Mouse (Mus musculus) forebrain, embryonic 13.5 days (tissue): ENCODE measurements around the gene Fbxw11. TPM values are rescaled to one million over a fixed set of nuclear protein-coding genes. Genes with fewer than 3 reads are reported as not detected.

Source experiments
- ATAC-seq: fragments of 200-750 bp; cut with Nextera tagmentation; 2 replicates; pipeline ENCODE4 v1.8.0; 2017
- H3K27ac ChIP-seq: fragments of 300-500 bp; sonication (generic); 2 replicates; pipeline ENCODE4 v1.5.1; 2015; ENCODE audit warnings: inconsistent platforms, mild to moderate bottlenecking, moderate library complexity
- H3K27me3 ChIP-seq: fragments of 300-500 bp; sonication (generic); 2 replicates; pipeline ENCODE4 v1.6.1; 2015; ENCODE audit warnings: mild to moderate bottlenecking, inconsistent platforms
- H3K36me3 ChIP-seq: fragments of 300-500 bp; sonication (generic); 2 replicates; pipeline ENCODE4 v1.6.1; 2015; ENCODE audit warnings: mild to moderate bottlenecking, inconsistent platforms; ENCODE audit not compliant: poor library complexity, severe bottlenecking
- H3K4me1 ChIP-seq: fragments of 300-500 bp; sonication (generic); 2 replicates; pipeline ENCODE4 v1.6.1; 2015; ENCODE audit warnings: inconsistent platforms
- H3K4me2 ChIP-seq: fragments of 300-500 bp; sonication (generic); 2 replicates; pipeline ENCODE4 v1.6.1; 2015; ENCODE audit warnings: inconsistent platforms, mild to moderate bottlenecking, moderate library complexity
- H3K4me3 ChIP-seq: fragments of 300-500 bp; sonication (generic); 2 replicates; pipeline ENCODE4 v1.5.1; 2015; ENCODE audit warnings: mild to moderate bottlenecking, inconsistent platforms
- H3K9ac ChIP-seq: fragments of 300-500 bp; sonication (generic); 2 replicates; pipeline ENCODE4 v1.6.1; 2015; ENCODE audit warnings: mild to moderate bottlenecking, inconsistent platforms
- H3K9me3 ChIP-seq: fragments of 300-500 bp; sonication (generic); replicated peaks from 2 replicates; pipeline ENCODE4 v1.6.1; 2016; ENCODE audit warnings: inconsistent platforms
- WGBS: fragments of 180-500 bp; shearing (Covaris S2); methylation state at CpG from one replicate; pipeline ENCODE4 v1.1.7; 2015; 5-methylcytosine and 5-hydroxymethylcytosine counted together
- polyA plus RNA-seq: library from polyadenylated mRNA; unstranded; fragments of >200 nt; fragmentation: Nextera tagmentation; extraction: Ambion mirVana; gene quantifications from 2 replicates; pipeline ENCODE4 v1.2.1, GENCODE M21; 2015

Fbxw11 gene
- polyA plus RNA-seq, 1 experiment from 2014 or later, result 99.2 TPM

DNA sequence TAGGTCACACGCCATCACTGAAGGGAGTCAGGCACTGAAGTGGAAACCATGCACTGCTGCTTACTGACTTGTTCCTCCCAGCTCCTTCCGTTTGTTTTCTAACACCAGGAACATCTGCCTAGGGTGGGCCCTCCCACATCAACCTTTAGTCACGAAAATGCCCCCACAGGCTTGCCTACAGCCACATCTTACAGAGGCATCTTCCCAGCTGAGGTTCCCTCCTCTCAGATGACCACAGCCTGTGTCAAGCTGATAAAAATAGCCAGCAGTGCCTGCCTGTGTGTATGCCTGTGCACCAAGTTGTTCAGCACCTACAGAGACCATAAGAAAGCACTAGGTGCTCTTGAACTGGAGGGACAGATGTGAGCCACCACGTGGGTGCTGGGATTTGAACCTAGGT is 106.3 kb downstream of the Fbxw11 start:
- H3K4me3 ChIP-seq, result no peak overlapping the region
- H3K4me1 ChIP-seq, result no peaks in the 10 kb centered on the region; the same call in 1 of the 2 replicates
- no peaks in the 10 kb centered on the region for H3K9me3 ChIP-seq
- 76% methylated on average over 4 of the region's 4 CpGs for WGBS
- peaks cover 41% of the 10 kb centered on the region for H3K36me3 ChIP-seq
- no peak for ATAC-seq
- no peaks in the 10 kb centered on the region for H3K27me3 ChIP-seq
- H3K9ac ChIP-seq, result no peak overlapping the region
- no peak overlapping the region for H3K27ac ChIP-seq
- no peak overlapping the region for H3K4me2 ChIP-seq

DNA sequence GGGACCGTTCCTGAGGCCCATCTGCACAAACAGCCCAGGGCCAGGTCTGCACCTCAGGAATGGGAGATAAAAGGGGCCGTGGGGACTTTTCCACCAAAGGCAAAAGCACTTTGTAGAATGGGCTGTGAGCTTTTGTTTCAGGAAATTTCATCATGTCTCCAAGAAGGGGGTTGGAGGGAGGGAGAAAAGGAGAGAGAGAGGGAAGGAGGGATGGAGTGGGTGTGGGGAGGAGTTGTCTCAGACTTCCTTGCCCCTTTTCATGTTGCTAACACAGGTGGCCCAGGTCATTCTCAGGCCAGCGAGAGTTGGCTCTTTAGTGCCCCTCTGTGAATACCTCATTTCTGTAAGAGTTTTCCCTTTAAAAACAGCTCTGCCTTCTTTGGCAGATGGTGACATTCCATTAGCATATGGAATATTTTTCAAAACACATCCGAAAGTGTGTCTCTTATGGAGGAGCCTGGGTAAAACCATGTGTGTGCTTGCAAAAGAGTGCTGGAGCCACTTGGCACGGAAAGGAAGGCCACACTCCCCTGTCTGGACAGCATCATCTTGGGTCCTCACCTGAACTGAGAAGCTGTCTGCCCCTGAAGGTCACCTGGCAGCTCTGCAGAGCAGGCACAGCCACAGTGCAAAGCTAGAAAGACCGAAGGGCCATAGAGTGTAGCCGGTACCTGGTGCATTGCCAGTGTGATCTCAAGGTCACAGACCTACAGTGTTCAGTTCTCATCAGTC is 109.5 kb downstream of the Fbxw11 start:
- Histone ChIP-seq H3K4me3 (no peak overlapping the region), H3K9me3 (no peaks in the 10 kb centered on the region), H3K27ac (peak overlapping the region; percentile 40), H3K9ac (no peak overlapping the region), H3K4me1 (no peaks in the 10 kb centered on the region), H3K36me3 (peaks cover 11% of the 10 kb centered on the region), H3K4me2 (no peak overlapping the region), H3K27me3 (no peaks in the 10 kb centered on the region)
- peak; percentile 16; the same call in 1 of the 2 replicates for ATAC-seq
- WGBS, result 77% methylated on average over 7 of the region's 7 CpGs

DNA sequence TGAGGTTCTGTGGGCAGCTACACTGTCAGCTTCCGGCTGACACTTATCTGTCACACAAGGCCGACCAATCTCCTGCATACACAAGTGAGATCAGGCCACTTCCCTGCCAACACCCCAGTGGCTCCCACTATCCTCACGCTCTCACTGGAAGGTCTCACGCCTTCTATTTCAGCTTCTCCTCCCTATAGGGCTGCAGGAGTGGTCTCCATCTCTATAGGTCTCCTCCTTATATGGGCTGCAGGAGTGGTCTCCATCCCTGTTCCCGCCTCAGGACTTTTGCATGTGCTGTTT is 110.0 kb downstream of the Fbxw11 start:
- Histone ChIP-seq H3K4me2 (no peak overlapping the region), H3K4me1 (no peaks in the 10 kb centered on the region), H3K27me3 (no peaks in the 10 kb centered on the region), H3K4me3 (no peak overlapping the region), H3K36me3 (peaks cover 6% of the 10 kb centered on the region; the same call in 1 of the 2 replicates), H3K9me3 (no peaks in the 10 kb centered on the region), H3K27ac (no peak overlapping the region), H3K9ac (no peak overlapping the region)
- 83% methylated on average over 5 of the region's 5 CpGs for WGBS
- 0 out of 2 replicates have a peak, but pooled peaks have one; percentile 24 for ATAC-seq

DNA sequence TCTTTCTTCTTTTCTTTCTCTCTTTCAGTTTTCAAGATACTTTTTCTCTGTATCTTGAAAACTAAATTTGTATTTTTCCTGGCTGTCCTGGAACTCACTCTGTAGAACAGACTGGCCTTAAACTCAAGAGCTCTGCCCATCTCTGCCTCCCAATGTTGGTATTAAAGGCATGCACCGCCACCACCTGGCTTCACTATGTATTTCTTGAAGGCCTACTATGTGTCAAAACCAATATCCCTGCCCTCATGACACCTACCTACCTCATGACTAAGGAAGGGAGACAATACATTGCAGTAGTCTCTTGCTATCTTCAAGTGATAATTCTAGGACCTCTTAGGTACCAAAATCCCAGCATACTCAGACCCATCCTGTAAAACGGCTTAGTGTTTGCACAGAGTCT is 110.8 kb downstream of the Fbxw11 start:
- no peak overlapping the region for H3K9ac ChIP-seq
- 83% methylated on average over 2 of the region's 2 CpGs for WGBS
- no peak for ATAC-seq
- H3K27ac ChIP-seq, result no peak overlapping the region
- H3K27me3 ChIP-seq, result no peaks in the 10 kb centered on the region
- no peak overlapping the region for H3K4me2 ChIP-seq
- H3K36me3 ChIP-seq, result no peaks in the 10 kb centered on the region
- H3K4me3 ChIP-seq, result no peak overlapping the region
- no peaks in the 10 kb centered on the region for H3K4me1 ChIP-seq
- no peaks in the 10 kb centered on the region for H3K9me3 ChIP-seq

DNA sequence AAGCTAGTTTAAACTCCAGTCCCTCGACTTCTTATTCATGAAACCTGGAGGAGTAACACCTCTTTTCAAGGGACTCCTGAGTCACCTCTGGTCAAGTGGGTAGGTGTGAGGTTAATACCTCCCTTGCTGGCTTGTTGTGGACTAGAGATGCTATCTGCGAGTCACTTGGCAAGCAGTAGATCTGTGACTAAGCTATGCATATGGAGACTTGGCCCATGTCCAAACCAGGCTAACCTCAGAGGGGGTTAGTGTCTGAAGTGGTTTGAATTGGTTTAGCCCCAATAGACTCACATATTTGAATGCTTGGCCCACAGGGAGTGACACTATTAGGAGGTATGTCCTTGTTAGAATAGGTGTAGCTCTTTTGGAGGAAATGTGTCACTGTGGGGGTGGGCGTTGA is 120.2 kb downstream of the Fbxw11 start:
- Histone ChIP-seq H3K4me1 (no peaks in the 10 kb centered on the region), H3K36me3 (no peaks in the 10 kb centered on the region), H3K9me3 (no peaks in the 10 kb centered on the region), H3K4me2 (no peak overlapping the region), H3K27ac (no peak overlapping the region), H3K27me3 (no peaks in the 10 kb centered on the region), H3K4me3 (no peak overlapping the region), H3K9ac (no peak overlapping the region)
- whole genome bisulfite sequencing, result 73% methylated on average over 3 of the region's 3 CpGs
- ATAC-seq, result no peak

DNA sequence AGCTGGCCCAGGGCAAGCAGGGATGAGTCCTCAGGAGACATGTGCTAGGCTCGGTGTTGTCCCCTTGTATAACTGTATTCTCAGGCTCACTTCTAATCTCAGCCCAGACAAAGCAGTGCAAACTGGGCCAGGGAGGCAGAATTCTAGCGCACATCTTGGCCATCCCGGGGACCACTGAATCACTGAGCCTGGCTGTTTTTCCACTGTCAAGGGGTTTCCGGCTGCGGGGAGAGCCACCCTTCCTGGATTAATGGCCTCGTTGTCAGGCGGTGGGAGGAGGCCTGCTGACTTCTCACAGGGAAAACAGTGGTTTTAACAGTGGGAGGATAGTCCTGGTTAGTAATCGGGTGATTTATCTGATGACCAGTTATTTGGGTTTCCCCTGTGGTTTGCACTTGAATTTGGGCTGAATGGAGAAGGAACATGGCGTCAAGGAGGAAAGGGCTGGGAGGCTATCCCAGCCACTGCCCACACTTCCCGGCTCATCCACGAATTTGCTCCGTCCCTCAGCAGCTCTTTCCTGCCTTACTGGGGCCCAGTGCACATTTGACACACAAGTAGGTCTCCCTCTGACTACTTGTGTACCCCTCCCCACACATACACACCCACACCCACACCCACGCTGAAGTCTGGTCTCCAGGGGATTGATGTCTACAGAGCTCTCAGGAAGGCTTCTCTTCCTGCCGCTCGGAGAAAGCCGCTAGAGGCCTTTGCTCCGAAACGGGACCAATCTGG is 125.1 kb downstream of the Fbxw11 start:
- WGBS, result 84% methylated on average over 18 of the region's 18 CpGs
- Histone ChIP-seq H3K4me1 (no peaks in the 10 kb centered on the region), H3K4me3 (no peak overlapping the region)

DNA sequence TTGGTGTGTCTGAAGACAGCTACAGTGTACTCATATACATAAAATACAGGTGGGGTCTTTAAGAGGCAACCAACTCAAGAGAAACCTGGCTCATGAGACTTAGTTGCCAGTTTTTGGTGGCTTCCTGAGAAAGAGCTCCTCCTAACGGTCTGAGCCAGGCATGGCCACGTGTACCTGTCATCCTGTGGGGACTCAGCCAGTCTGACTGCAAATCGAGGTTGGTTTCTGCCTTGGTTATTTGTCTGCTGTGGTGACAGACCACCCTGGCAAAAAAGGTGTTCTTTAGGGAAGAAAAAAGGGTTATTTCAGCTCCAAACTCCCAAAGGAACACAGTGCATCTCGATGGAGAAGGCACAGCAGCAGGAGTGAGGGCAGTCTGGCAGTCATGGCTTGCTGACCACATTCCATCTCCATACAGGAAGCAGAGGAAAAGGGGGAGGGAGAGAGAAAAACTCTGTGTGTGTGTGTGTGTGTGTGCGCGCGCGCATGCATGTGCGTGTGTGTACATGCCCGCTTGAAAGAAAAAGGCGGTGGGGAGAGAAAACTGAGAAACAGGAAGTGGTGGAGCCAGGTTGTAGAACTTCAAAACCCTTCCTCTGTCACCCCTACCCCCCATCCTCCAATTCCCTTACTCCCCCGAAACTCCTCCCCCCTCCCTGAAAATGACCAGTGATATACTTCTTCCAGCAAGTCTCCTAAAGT is 126.3 kb downstream of the Fbxw11 start:
- no peaks in the 10 kb centered on the region for H3K36me3 ChIP-seq
- ATAC-seq, result no peak
- 81% methylated on average over 12 of the region's 12 CpGs for WGBS
- H3K4me2 ChIP-seq, result no peak overlapping the region
- no peak overlapping the region for H3K4me3 ChIP-seq
- H3K9me3 ChIP-seq, result no peaks in the 10 kb centered on the region; the same call in 1 of the 2 replicates
- no peak overlapping the region for H3K27ac ChIP-seq
- no peaks in the 10 kb centered on the region for H3K4me1 ChIP-seq
- H3K9ac ChIP-seq, result no peak overlapping the region
- no peaks in the 10 kb centered on the region for H3K27me3 ChIP-seq

More for the DNA sequence above, 125.1 kb downstream of the Fbxw11 start:
- Histone ChIP-seq H3K9ac (no peak overlapping the region), H3K4me2 (no peak overlapping the region), H3K9me3 (no peaks in the 10 kb centered on the region; the same call in 1 of the 2 replicates), H3K36me3 (no peaks in the 10 kb centered on the region), H3K27ac (no peak overlapping the region), H3K27me3 (no peaks in the 10 kb centered on the region)
- ATAC-seq, result no peak

DNA sequence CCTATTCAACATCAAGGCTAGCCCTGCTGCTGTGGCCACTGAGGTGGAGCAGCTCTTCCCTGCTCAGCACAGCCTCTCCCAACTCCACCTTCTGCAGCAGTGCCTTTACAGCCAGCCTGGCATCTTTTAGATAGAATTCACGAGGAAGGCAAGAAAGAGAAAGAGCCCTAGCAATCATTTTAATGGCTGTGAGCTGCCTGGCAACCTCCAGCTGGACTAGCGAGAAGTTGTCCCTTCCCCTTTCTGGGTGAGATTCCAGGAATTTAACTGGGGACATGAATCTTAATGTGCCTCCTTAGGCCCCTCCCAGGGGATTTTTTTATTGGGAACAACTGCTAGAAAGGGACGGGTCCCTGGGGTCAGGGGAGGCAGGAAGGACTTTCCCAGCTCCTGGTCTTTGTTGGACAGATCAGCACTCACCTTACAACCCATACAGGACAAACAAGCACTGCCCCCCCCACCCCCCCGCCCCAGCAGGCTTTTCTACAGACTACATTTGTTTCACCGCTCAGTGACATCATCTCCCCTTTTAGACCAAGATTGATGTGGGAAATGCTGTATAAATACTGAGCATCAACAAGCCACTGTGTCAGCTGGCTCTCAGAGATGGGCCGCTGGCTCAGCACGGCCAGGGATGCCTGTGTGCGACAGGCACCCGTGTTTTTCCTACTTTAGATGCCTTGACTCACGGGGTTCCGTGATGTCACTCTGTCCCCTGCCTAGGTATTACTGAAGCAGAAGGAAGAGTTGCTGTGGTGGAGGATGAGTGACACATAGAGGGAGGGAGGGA is 138.4 kb downstream of the Fbxw11 start:
- Histone ChIP-seq H3K4me2 (no peak overlapping the region), H3K9me3 (no peaks in the 10 kb centered on the region), H3K9ac (no peak overlapping the region), H3K4me1 (peaks cover 12% of the 10 kb centered on the region), H3K27me3 (no peaks in the 10 kb centered on the region), H3K27ac (no peak overlapping the region), H3K4me3 (no peak overlapping the region), H3K36me3 (no peaks in the 10 kb centered on the region)
- WGBS, result 49% methylated on average over 11 of the region's 11 CpGs
- peak; percentile 66 for ATAC-seq

DNA sequence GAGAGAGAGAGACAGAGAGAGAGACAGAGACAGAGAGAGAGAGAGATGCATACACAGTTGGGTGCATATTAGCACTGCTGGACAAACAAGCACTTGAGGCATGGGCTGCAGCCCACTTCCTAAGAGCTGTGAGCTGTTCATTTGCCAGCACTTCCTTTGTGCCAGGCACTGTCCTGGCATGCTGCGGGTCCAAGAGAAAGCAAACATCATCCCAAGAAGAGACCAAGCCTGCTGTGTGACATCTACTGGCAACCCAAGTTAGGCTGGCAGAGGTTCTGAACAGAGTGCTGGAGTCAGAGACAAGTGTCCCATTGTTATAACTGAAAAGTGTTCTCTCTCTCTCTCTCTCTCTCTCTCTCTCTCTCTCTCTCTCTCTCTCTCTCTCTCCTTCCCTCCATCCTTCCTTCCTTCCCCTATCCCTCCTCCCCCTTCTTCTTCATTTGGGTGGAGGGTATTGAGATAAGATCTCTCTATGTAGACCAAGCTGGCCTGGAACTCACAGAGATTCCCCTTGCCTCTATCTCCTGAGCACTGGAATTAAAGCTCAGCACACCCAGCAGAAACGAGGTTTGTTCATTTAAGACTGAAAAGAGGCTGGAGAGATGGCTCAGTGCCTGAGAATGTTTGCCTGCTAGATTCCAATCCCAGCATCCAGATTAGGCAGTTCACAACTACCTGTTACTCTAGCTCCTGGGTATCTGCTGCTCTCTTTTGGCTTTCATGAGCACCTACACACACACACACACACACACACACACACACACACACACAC is 139.3 kb downstream of the Fbxw11 start:
- peaks cover 12% of the 10 kb centered on the region for H3K4me1 ChIP-seq
- H3K27ac ChIP-seq, result no peak overlapping the region
- H3K9me3 ChIP-seq, result no peaks in the 10 kb centered on the region
- peak; percentile 21; the same call in 1 of the 2 replicates for ATAC-seq
- WGBS, result 46% methylated on average over 2 of the region's 2 CpGs
- no peaks in the 10 kb centered on the region for H3K36me3 ChIP-seq
- H3K4me3 ChIP-seq, result no peak overlapping the region
- no peak overlapping the region for H3K4me2 ChIP-seq
- H3K9ac ChIP-seq, result no peak overlapping the region
- no peaks in the 10 kb centered on the region for H3K27me3 ChIP-seq

DNA sequence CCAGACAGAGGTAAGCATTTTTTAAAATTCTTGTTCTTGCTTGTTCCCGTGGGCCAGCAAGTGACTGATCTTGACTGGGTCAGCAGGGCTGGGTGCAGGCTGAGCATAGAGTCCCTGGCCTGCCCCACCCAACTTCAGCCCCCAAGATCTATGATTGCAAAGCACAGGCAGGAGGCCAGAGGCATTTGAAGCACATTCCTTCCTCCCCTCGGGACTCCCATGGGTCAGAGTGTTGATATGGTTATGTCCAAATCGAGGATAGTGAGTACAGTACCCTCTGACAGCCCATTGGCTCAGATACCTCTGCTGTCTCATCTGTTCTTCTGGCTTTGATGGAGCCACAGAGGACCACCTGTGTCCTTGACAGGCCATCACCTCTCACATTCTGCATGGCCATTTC is 140.2 kb downstream of the Fbxw11 start:
- 87% methylated on average over 3 of the region's 3 CpGs for WGBS

DNA sequence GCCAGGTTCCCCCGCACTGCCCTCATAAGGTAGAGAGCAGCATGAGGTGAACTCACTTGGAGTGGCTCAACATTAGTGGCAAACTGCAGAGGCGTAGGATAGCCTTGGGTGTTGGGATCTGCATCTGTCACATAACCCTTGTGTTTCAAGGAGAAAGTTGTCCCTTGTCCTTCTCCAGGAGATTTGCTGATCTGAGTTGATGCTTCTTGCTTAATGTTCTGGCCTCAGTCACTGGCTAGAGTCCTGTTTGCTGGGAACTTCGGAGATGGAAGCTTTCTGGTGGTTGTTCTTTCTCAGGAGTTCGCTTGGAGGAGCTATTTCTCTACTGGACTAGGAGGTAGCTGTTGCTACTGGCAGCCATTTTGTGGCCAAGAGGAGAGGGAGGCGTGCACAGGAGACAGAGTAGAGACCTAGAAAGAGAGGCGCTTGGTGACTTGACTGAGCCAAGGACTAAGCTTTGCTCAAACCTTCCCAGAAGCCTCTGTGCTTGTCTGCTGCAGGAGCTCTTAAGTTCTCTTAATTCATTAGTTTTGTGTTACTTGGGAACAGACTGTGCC is 143.1 kb downstream of the Fbxw11 start:
- H3K9ac ChIP-seq, result no peak overlapping the region
- peaks cover 8% of the 10 kb centered on the region for H3K4me1 ChIP-seq
- 86% methylated on average over 6 of the region's 6 CpGs for WGBS
- ATAC-seq, result no peak
- H3K27me3 ChIP-seq, result no peaks in the 10 kb centered on the region
- H3K9me3 ChIP-seq, result no peaks in the 10 kb centered on the region
- no peak overlapping the region for H3K4me3 ChIP-seq
- no peak overlapping the region for H3K27ac ChIP-seq
- no peak overlapping the region for H3K4me2 ChIP-seq
- no peaks in the 10 kb centered on the region for H3K36me3 ChIP-seq

More for the DNA sequence above, 140.2 kb downstream of the Fbxw11 start:
- Histone ChIP-seq H3K9ac (no peak overlapping the region), H3K4me2 (no peak overlapping the region), H3K27ac (no peak overlapping the region), H3K27me3 (no peaks in the 10 kb centered on the region), H3K4me3 (no peak overlapping the region), H3K36me3 (no peaks in the 10 kb centered on the region), H3K4me1 (peaks cover 12% of the 10 kb centered on the region), H3K9me3 (no peaks in the 10 kb centered on the region)
- no peak for ATAC-seq
